Mouse (Mus musculus) ovary, postnatal 14 days (tissue): ENCODE measurements around the gene Spag6.

Experiments
- DNase-seq: peaks from one replicate; pipeline ENCODE4 v3.0.0; 2022; ENCODE audit warnings: low spot score

Gene Spag6

DNA sequence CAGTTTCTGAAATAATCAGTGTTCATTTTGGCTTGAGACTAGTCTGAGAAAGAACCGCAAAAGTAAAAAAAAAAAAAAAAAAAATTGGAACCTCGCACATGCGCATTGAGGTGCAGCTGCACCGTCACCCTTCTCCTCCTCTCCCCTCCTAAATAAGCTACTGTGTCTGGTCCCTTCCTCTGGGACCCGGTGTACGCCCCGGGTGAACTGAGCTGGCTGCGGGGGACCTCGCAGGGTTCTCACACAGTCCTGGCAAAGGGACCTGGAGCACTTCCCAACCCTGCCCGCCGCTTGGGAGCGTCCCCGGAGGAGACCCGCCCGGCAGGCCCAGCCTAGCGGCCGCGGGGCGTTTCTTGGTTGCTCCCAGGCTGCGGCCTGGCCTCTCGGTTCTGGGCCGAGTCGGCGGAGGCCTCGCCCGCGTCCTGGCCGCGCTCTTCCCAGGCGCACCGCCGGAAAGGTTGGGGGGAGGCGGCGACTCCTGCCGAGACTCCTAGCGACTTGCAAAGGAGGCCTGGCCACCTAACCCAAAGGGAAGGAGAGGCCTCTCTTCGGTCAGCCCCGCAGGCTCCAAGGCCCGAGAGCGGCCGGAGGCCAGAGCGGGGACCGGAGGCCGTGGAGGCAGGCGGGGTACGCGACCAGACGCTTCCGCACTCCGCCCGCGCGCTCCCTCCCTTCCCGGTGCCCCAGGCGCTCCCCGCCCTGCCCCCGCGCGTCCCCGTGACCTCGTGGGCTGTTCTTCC is at the start of gene Spag6:
Spag6 (plus strand) TSS at position 162 of the 740 bp plus-strand sequence.
- DNase-seq, result peak; percentile 65

DNA sequence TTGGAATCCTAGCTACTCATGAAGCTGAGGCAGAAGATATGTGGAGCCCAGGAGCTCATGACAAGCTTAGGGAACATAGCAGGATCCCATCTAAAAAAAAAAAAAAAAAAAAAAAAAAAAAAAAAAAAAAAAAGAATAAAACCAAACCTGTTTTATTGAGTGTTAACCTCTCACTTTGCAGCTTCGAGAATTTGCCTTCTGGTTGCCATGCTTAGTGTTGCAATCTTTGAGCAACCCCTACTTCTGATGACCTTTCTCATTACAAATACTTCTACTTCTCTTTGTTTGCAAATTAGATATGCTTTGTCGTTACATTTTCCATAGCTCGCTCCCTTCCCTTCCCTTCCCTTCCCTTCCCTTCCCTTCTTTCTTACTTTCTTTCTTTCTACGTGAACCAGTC is 45.3 kb upstream of the Spag6 start:
- no peak for DNase-seq

DNA sequence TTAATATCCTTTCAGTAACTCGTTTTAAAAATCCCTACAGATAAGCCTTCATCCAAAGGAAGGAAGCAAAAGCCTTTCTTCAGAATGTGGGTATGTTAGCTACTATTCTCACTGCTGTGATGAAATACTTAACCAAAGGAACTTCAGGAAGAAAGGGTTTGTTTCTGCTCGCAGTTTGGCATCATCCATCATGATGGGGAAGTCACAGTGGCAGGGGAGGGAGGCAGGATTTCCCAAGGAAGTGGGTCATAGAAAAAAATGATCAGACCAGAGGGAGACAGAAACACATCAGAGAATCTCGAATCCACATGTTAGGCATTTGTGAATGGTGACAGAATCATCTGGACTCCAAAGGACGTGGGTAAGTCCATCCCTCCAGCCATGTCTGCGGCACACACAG is 39.0 kb upstream of the Spag6 start:
- no peak for DNase-seq

DNA sequence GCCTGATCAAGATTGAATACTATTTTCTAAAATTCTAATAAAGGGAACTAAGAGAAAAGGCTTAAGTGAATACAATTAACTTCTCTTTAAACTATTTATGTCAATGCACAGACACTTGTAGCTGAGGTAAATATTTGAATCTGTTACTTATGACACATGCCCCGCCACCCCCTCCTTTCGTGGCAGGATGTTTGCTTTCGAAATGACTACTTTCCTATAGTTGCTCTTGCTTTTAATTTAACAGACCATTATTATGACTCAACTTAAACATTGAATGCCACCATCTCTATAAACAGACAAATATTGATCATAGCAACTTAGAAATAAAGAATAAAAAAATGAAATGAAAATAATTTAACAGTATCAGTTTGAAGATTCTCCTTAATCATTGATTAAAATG is 29.8 kb upstream of the Spag6 start:
- DNase-seq, result no peak

DNA sequence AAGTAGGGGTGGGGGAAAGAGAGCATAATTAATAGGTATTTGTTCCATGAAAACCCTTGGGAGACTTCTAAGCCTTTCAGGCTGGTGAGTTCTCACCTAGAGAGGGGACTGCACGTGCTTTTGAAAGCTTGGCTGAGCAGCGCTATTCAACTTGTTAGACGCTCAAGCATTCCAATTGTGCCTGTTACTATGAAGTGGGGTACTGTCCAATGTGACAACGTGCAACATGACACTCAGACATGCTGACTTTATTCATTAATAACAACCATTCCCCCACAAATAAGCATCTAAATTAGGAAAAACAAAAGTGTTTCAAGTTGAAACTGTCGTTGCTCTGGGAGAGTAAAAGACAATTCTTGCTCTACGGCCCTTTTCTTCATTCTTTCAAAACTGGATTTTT is 22.8 kb upstream of the Spag6 start:
- no peak for DNase-seq

DNA sequence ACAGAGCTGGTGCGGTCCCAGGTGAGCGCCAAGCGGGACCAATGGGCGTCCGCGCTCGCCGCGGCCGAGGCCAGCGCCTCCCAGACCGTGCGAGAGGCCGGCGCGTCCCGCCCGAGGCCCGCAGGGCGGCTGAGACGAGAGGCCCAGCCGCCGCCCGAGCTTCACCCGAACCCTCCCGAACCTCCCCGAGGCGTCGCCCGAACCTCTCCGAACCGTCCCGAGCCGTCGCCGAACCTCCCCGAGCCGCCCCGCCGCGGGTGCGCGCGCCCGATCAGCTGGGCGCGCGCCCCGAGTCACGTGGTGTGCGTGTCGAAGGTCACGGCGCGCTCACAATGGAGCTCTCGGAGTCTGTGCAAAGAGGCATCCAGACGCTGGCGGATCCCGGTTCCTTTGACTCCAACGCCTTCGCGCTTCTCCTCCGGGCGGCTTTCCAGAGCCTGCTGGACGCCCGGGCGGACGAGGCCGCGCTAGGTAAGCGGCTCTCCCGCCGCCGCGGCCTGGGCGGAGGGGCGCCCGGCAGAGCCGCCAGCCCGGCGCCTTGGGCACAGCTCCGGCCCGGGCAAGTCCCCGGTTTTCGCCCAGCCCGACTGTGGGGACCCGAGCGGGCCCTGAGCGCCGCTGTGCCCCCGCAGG is 21.6 kb upstream of the Spag6 start, which contains the start of gene Commd3:
Commd3 (plus strand) TSS at position 252 of the 633 bp plus-strand sequence.
- DNase-seq, result peak; percentile 98

DNA sequence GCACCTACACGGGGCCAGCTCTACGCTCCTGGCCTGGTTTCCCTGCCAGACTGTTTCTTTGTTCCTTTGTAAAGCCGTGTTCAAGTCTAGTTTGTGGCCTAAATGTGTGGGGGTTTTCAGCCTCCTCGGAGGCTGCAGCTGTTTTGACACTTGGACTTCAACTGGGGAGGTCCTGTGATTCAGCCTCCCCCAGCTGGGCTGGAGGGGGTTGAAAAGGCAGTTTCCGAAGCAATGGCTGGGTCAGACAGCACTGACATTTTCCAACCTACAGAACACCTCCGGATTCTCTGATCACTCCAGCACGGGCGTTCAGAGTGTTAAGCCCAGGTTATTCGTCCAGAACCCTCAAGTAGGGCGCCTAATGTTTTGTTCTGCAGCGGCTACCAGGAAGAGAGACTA is 21.1 kb upstream of the Spag6 start:
- no peak for DNase-seq

DNA sequence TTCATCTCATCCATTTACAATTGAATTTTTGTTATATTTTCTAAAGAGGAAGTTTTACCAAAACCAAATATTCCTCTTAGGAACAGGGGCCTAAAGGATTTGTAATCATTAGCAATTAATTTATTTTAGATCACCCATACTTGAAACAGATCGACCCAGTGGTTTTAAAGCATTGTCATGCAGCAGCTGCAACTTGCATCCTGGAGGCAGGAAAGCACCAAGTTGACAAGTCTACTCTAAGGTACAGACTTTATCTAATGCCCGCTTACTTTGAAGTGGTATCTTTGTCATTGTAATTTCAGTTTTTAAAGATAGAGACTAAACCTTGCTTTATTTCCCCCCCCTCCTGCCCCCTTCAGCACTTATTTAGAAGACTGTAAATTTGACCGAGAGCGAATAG is 20.1 kb upstream of the Spag6 start:
- no peak for DNase-seq

DNA sequence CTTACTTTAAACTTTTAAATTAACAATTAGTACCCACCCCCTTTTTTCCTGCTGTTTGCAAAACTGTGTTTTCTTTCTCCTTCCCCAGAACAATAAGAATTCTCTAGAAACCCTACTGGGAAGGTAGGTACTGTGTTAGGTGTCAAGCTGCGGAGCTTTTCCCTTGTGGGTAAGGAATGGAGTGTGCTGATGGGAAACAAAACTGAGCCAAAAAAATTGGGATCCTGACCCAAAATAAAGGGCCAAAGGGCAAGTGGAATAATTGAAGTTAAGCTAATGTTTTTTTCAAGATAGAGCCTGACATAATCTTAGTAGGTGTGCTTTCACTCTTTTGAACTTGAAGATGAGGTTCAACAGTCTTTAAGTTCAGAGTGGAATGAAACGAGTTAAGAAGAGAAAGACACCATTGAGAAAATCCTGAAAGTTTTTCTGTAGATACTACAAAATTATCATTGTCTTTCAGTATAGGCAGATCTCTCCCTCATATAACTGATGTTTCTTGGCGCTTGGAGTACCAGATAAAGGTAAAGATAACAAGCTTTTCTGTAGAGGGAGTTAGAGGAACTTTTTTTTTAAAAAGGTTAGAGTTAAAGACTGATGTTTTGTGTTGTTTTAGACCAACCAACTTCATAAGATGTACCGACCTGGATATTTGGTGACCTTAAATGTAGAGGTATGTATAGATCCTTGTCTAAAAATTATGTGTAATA is 19.5 kb upstream of the Spag6 start:
- DNase-seq, result no peak

DNA sequence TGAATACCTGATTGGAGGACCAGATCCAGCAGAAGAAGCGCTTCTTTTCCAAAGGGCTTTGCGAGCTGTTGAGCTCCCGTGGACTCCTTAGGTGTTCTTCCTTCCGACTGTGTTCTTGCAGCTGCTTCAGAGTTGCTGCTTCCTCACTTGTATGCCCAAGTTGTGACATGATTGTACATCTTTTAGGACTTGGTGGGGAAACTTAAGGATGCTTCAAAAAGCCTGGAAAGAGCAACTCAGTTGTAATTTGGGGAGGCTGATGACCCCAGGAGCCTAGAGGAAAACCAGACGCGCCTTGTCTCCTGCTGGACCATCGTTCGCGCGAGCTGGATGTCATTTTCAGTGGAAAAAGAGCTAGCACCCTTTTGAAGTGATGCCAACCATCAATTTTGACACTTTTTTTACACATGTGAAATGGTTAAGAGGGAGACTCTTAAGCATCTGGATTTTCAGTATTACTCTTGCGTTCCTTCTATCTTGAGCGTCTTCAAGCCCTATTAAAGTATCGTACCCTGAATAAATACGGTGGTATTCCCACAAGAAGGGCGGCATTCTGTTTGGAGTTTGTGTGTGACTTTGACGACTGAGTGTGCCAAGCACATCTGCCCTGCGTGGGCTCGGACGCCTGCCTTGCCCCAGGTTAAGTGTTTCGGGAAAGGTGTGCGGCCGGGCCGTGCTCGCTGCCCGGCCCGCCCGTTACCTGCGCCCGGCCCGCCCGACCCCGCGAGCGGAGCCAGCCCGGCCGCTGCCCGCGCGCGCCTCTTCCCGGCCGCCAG is 18.0 kb upstream of the Spag6 start:
- DNase-seq, result no peak

DNA sequence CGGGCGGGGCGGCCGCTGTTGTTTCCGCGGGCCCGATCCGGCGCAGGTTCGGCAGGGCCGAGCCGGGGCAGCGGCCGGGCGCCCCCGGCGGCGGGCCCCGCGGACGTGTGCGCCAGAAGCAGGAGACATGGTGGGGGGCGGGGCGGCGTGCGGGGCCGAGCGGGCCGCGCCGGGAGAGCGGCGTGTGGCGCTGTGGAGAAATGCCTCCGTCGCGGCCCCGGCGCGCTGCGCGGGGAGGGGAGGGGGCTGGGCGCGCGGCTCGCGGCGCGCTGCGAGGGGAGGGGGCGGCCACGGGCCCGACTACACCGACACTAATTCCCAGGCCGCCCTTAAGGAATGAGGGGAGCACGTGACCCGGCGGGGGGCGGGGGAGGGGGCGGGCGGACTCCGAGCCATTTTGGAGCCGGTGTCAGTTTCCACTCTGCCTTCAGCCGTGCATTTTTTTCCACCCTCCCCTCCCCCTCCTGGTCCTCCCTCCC is 17.3 kb upstream of the Spag6 start:
- DNase-seq, result no peak

DNA sequence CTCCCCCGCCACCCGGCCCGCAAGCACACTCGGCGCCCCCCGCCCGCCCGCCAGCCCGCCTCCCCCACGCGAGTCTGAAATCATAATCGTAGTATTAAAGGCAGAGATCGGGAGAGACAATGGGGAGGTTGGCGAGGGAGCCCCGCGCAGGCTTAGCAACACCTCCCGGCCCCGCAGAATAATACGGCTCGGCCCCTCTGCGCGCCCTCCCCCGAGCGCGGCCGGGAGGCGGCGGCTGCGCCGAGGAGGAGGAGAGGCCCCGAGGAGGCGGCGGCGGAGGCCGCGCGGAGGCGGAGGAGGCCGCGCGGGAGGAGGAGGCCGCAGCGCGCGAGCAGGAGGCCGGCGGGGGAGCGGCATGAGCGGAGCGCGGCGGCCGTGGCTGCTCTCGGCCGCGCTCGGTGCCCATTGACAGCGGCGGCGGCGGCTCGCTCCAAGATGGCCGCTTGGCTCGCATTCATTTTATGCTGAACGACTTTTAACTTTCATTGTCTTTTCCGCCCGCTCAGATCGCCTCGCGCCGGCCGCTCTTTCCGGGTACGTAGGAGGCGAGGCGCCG is 16.8 kb upstream of the Spag6 start, which contains the start of gene Bmi1:
Bmi1 (plus strand) TSS at position 83 of the 556 bp plus-strand sequence.
- DNase-seq, result no peak

DNA sequence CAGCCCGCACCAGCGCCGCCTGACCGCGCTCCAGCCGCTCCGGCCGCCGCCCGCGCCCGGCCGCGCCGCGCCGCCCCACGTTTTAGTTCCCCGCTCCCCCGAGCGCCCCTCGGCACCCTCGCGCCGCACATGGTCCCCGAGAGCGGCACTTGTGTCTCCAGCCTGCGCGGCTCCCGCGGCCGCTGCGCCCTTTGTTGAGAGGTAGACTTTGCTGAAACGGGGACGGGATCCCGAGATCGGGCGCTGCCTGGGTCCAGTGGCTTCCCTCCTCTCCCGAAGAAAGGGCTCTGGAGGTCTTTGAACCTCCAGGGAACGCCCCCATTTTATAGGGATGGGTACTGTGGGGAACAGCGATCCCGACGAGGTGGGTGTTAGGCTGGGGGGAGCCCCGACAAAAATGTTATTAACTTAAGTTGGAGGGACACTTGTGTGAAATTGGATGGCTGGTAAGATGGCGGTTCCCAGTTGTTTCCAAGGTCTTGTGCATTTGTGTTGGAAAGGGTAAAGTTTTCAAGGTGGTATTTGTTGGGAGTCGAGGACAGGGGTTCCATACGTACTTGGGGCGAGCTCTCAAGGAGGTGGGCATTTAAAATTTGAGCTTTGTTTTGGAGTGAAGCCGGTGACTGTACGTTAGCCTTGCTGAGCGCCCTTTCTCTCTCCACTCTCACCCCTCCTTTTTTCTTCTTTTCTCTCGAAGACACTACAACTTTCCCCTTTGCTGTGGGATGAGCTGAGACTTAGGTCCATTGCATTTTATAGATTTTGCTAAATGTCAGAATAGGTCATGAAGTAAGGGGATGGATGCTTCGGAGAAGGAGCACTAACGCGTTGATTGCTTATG is 16.0 kb upstream of the Spag6 start:
- DNase-seq, result no peak

DNA sequence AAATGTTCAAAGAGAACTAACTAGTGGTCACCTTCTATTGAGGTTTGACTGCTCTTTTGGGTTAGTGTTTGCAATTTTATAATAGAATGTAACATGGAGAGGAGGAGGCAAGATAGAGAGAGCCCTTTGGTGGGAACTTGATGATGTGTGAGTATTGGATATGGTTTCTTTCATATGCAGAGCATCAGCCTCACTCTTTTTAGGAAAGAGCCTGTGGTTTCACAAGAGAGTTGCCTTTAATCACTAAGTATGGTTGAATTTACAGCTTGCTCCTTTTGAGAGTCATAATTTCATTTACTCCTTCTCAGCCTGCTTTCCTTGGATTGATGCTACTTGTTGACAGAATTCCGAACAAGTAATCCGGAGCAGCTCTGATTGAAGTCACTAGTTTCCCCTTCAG is 14.1 kb upstream of the Spag6 start:
- no peak for DNase-seq

DNA sequence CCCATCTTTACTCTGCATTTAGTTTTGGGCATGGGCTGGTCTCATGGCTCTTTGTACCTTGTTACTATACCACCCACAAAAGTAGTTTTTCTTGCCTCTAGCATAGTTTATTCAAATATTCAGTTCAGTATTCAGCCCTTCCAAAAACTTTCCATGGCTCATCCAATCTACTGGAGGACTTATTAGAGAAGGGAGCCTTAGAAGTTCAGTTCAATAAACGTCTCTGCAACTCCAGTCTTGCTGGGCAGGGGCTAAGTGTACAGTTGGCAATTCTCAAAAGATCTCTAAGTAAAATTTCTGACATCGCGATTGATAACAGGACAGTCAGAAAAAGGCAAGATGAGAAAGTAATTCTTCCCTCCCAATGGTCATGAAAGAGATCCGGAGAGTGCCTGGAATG is 13.3 kb upstream of the Spag6 start:
- no peak for DNase-seq

DNA sequence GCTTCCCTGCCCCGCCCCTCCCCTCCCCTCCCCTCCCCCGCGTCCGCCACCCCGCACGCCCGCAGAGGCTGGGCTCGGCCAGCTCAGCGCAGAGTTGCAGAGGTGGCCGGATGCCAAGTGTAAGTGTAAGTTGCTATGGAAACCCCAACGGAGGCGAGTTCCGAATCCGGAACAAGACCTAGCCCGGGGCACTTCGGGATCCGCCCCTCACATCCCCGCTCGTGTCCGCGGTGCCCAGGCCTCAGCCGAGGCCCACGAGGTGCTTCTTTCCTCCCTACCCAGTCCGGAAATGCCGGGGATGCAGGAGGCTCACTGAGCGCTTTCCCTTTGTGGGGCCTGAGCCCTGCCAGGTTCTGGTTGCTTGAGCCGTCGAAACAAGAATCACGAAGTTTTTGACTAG is 12.9 kb upstream of the Spag6 start:
- no peak for DNase-seq

DNA sequence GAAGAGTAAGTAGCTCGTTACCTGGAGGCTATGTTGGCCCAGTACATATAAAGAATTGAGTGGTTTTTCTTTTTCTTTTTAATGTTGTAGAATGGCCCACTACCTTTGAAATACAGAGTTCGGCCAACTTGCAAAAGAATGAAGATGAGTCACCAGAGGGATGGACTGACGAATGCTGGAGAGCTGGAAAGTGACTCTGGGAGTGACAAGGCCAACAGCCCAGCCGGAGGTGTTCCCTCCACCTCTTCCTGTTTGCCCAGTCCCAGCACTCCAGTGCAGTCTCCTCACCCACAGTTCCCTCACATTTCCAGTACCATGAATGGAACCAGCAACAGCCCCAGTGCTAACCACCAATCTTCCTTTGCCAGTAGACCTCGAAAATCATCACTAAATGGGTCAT is 9.8 kb upstream of the Spag6 start:
- DNase-seq, result no peak

DNA sequence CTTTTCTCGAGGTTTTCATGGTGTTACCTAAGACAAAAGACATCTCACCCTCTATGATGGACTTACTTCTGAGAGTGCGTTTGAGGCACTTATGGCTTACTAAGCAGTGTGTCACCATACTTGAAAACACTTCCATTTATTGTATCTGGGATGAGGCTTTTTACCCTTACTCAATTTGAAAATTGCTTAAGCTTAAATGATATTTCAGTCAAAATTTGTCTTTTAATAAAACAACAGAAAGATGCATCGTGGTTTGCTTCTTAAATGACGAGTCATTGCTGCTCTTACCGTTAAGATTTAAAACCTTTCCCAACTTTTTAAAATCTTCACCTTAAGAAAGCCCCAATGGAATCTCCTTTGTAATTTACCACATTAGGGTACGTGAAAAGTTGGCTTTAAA is 7.4 kb upstream of the Spag6 start:
- no peak for DNase-seq

DNA sequence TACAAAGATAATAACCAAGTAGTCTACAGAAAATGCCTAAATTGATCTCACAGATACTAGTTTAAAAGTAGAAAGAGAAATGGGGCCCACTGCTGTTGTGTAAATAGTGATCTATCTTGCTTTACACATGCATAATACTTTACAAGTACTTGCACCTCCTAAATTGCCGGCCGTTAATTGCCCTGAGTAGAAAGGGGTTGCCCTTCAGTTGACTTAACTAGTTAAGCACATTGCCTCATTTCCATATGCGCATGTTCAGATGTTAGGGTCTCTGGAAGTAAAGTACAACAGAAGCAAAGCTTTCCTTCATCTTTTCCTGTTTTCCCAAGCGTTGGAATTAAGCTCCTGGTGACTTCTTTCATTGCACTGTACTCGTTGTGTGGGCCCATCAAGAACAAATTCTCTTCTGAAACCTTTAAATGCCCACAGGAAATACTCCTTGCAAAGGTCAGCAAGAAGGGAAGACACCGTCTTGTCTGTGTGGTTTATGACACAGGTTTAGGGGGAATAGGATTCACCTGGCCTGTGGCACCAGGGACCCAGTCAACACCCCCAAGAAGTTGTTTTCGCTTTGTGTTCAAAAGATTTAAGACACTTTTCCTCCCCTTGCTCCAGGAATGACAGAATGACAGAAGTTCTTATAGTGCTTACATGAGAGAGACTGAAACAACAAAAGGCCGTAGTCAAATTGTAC is 6.9 kb upstream of the Spag6 start:
- DNase-seq, result no peak

DNA sequence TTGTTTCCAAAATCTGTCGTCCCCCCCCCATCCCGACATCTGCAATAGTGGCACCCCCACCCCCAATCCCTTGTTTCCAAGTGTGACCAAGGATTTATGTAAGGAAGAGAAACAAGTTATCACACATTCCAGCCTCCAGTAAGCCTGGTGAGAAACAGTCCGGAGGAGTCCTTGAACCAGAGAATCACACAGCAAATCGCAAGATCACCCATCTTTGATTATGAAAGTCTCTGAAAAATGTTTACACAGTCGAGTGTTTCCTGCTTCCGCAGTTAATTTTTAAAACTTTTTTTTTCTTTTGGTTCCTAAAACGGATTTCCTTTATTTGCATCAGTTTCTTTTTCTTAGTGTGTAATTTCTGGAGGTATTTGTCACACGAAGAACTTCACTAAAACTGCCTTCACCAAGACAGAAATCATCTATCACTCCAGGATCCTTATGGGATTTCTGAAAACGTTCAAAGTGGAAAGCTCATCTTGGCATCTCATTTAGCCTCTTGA is 6.1 kb upstream of the Spag6 start:
- DNase-seq, result no peak
